Mouse (Mus musculus) left cerebral cortex, adult 9 months (tissue): Measurements from ENCODE around the gene Foxa2.

Source experiments
- DNase-seq, 2 experiments: peaks; one replicate each; pipeline ENCODE4 v3.0.0; 2022; ENCODE audit warnings: low spot score in 2 of 2

The Foxa2 gene

DNA sequence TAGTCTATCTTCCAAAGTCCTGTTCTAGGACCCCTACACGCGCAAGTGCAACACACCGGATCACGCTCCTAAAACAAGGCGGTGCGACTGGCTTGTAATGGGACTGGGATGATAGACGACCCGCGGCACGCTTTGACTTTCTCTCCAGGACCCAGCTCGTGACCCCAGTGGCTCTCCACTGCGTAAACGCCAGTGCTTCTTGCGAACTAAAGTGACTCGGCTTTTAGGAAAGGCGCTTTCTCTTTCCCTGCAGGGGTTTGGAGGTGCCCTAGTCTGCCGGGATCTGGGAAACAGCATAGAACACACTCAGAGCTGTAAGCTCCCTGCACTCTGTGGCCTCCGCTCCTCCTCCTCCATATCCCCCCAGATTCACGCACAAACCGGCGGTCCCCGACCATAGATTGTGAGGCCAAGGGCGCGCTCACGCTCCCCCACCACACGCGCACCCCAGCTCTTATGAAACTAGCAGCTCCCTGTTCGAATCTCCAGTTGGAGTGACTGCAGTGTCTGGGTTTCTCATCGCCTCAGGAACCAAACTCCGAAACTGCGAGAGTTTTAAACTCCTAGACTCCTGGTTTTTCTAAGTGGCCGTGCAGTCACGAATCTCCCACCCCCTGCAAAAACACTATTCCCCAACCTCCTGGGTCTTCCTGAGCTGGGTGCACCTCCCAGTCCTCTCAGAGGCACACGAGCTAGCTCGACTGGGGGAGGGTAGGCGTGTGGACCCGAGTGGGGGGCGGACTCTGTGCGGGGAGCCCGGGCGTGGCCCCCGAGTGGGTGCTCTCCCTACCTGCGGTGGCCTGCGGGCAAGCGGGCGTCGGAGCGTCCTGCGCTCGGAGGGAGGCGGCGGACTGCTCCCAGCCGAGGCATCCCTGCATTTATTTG is 7.2 kb downstream of the Foxa2 start:
- no peak for DNase-seq

- DNase-seq = no peak
Measured at GRCm38 (mm10) chr2:148038366-148039310, 8.1 kb downstream of the Foxa2 start.

- DNase-seq = no peak
Measured at GRCm38 (mm10) chr2:148036611-148037160, 10.1 kb downstream of the Foxa2 start.

DNA sequence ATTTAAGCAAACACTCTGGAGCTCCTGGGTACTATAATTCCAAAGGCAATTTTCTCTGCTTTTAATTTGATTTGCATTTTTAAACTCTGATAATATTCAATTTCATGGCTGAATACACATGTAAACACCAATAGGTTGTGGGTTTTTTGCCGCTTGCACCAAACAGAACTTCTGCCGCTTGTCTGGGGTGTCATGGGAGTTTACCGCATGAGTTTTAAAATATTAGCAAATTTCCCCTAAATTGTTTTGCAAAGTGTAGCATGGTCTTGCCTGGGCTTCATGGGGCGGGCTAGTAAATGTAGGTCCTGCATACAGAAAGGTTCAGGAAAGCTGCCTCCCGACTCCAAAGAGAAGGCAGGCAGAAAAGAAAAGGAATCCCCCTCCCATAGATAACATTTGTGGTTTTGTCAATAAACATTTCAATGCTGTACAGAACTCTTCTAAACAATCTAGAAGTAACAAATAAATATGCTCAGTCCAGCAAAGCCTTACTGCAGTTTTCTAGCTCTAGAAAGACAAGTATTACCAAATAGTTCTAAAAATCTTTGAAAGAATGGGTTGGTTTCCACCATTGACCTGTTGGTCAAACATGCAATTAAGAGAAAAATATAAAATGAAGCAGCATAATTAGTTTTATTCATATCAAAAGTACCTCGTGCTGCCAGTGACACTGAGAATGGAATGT is 15.6 kb downstream of the Foxa2 start:
- DNase-seq = no peak

- no peak for DNase-seq
Measured at GRCm38 (mm10) chr2:148030613-148030935, 16.2 kb downstream of the Foxa2 start.

- DNase-seq = no peak
Measured at GRCm38 (mm10) chr2:148029751-148030612, 16.8 kb downstream of the Foxa2 start.

- DNase-seq = no peak
Measured at GRCm38 (mm10) chr2:148029050-148029608, 17.6 kb downstream of the Foxa2 start.

GRCm38 (mm10) chr2:148026366-148026765 is 20.4 kb downstream of the Foxa2 start:
- DNase-seq = no peak

GRCm38 (mm10) chr2:148025481-148025880 is 21.3 kb downstream of the Foxa2 start:
- DNase-seq = no peak

DNA sequence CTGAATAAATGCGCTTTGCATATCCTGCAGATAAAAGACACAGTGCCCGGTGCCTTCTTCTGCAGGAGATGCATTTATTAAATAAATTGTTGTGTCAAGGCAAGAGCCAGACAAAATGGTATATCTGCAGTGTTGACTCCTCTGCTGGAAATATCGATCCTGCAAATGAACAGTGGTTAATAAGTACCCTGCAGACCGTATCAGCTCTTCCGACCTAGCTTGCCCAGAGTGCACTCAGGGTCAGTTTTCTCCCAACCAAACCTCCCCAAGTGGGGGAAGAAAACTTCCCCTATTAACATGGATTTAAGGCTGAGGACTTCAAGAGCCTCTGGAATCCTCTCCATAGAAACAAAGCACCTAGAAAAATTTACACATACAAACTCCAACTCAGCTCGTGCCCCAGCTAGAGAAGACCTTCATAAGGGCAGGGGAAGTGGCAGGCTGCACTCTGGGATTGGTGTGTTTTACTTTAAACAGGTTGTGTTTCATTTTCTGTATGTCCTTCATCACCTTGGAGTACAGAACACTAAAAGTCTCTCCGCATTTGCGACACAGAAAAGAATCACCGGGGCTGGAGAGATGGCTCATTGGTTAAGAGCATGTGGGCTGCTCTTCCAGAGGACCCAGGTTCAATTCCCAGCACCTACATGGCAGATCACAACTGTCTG is 22.4 kb downstream of the Foxa2 start:
- DNase-seq = no peak

DNA sequence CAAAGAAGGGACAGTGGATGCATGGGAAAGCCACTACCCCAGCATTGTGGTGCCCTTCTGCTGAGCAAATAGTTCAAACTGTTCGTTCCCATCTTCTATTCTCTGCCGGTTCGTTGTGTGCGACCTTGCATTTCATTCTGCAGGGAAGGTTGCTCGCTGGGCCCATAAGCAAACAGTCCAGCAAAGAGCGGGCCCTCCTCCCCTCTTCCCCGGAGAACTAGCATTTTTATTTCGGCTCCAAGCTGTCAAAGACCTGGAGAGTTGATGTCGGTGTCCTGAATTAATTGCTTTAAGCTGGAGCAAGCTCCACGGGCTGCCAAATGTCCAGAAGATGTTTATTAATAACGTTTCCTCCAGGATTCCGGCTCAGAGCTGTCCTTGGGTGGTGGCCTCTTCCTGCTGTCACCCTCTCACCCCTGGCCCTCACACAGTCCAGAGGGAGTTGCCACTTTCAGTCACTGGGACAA is 23.4 kb downstream of the Foxa2 start:
- DNase-seq = no peak

DNA sequence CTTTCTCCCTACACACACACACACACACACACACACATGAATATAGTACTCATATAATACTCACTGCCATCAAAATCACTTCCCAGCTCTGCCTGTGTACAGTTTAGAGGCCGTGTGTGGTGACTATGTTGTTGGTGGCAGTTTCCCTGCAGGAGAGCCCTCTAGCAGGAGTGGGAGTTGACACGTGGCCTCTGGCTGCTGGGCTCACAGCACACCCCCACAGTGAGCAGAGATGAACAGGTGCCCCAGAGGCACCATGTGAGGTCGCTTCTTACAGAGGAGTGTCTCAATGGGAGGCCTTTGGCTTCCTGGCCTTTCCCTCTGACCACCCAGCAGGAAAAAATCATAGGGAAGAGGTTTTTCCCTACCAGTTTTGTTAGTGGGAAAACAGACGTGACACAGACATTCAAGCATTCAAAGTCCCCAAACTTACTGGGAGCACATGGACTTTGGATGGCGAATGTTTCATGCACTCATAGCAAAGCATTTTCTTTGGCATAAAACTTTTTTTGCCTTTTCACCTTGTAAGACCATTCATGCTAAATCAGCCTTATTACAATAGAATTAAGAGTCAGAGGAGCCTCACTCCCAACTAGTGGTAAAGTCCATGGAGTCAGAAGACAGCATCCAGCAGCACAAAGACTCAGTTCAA is 24.7 kb downstream of the Foxa2 start:
- no peak for DNase-seq

DNA sequence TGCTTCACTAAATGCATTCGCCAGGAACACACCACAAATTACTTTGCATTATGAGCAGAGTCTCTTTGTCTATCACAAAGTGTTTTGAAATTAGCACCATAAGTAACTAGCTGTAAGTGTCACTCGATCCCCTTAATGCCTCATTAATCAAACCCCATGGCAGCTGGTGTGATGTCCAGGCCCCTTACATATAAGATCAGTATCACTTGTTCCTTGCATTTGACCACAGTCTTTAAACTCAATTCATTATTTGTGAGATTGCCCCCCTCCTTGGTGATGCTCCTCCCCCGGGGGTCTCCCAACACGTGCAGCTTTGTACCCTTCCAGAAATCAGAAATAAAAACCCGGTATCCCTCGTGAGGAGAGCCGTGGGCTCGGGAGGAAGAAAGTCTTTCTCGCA is 25.8 kb downstream of the Foxa2 start:
- no peak for DNase-seq

- DNase-seq = no peak
Measured at GRCm38 (mm10) chr2:148020125-148020524, 26.6 kb downstream of the Foxa2 start.

GRCm38 (mm10) chr2:148017782-148018690 is 28.7 kb downstream of the Foxa2 start:
- no peak for DNase-seq

DNA sequence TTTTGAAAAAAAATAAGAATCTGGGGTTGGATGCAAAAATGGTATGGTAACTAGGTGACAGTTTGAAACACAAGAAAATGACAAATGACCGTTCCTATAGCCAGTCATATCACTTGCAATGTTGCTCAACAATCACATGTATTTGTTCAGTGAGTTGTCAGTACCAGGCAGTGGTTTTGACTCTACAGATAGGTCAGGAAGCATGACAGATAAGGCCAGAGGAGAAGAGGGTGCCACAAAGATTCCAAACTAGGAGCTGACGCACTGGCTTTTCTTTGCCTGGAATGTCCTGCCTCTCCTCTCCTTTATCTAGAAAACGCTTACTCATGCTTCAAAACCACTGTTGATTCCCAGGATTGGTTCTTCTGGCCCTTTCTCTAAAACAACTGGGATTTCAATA is 33.4 kb downstream of the Foxa2 start:
- DNase-seq = no peak

DNA sequence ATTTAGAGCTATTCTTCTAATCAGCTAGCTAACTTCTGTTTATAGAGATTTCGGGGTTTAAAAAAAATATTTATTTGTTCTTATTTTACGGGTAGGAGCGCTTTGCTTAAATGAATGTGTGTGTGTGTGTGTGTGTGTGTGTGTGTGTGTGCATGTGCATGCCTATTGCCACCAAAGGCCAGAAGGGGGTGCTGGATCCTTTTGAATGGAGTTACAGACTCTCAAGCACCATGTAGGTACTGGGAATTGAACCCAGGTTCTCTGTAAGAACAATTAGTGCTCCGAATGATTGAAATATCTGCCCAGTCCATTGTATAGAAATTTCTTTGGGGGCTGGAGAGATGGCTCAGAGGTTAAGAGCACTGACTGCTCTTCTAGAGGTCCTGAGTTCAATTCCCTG is 37.7 kb downstream of the Foxa2 start:
- DNase-seq = no peak
